Mouse (Mus musculus) limb, embryonic 13.5 days (tissue): Measurements from ENCODE around the gene Ndrg4. TPM values are rescaled to one million over a fixed set of nuclear protein-coding genes. Genes with fewer than 3 reads are reported as not detected.
A peak's percentile ranks its signal among the peaks of the same experiment; 100 is the strongest.

Experiments used
- ATAC-seq: fragments of 200-750 bp; cut with Nextera tagmentation; 2 replicates; pipeline ENCODE4 v1.8.0; 2017; ENCODE audit warnings: low read depth, moderate number of reproducible peaks, moderate TSS enrichment; ENCODE audit not compliant: low FRiP score
- H3K27ac ChIP-seq: fragments of 300-500 bp; sonication (generic); 2 replicates; pipeline ENCODE4 v1.5.1; 2015; ENCODE audit warnings: inconsistent platforms, mild to moderate bottlenecking, moderate library complexity
- H3K27me3 ChIP-seq: fragments of 300-500 bp; sonication (generic); 2 replicates; pipeline ENCODE4 v1.6.1; 2015; ENCODE audit warnings: mild to moderate bottlenecking, inconsistent platforms
- H3K36me3 ChIP-seq: fragments of 300-500 bp; sonication (generic); 2 replicates; pipeline ENCODE4 v1.6.1; 2015; ENCODE audit warnings: inconsistent platforms, mild to moderate bottlenecking, moderate library complexity
- H3K4me1 ChIP-seq: fragments of 300-500 bp; sonication (generic); 2 replicates; pipeline ENCODE4 v1.6.1; 2015; ENCODE audit warnings: inconsistent platforms
- H3K4me2 ChIP-seq: fragments of 300-500 bp; sonication (generic); replicated peaks from 2 replicates; pipeline ENCODE4 v1.6.1; 2015; ENCODE audit warnings: inconsistent platforms, mild to moderate bottlenecking, moderate library complexity
- H3K4me3 ChIP-seq: fragments of 300-500 bp; sonication (generic); 2 replicates; pipeline ENCODE4 v1.5.1; 2015; ENCODE audit warnings: moderate library complexity, mild to moderate bottlenecking, inconsistent platforms
- H3K9ac ChIP-seq: fragments of 300-500 bp; sonication (generic); 2 replicates; pipeline ENCODE4 v1.6.1; 2015; ENCODE audit warnings: mild to moderate bottlenecking, inconsistent platforms
- H3K9me3 ChIP-seq: fragments of 300-500 bp; sonication (generic); 2 replicates; pipeline ENCODE4 v1.6.1; 2016; ENCODE audit warnings: inconsistent platforms
- WGBS: fragments of 180-500 bp; shearing (Covaris S2); methylation state at CpG from one replicate; pipeline ENCODE4 v1.1.7; 2015; 5-methylcytosine and 5-hydroxymethylcytosine counted together
- polyA plus RNA-seq: library from polyadenylated mRNA; unstranded; fragments of >200 nt; fragmentation: Nextera tagmentation; extraction: Ambion mirVana; gene quantifications from 2 replicates; pipeline ENCODE4 v1.2.1, GENCODE M21; 2015

Gene Ndrg4
- polyA plus RNA-seq = 15.8 and 17.5 TPM in 2 replicates

DNA sequence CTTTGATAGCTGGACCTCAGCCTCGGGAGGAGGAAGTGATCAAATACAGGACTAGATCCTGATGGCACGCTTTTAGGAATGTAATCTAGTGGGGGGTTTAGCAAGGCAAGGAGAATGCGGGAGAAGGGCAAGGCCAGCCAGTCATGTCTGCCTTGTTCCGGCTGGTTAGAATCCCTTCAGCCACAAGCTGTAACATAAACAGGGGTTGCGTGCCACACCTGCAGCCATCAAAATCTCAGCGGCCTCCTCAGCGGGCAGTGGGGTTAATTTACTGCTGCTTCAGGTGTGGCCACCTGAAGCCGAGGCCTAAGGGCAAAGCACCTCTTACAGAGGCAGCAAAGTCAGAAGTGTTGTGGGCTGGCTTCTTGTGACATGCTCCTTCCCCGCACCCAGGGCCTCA, at the start of gene Ndrg4:
TSS of gene Ndrg4 (plus strand) at position 350 of the 400 bp plus-strand sequence.
- WGBS = 23% methylated on average over 9 of the region's 9 CpGs
- H3K4me2 ChIP-seq = peak within 1 kb of the TSS; percentile 96
- no peak within 1 kb of the TSS for H3K27ac ChIP-seq
- peak within 1 kb of the TSS; percentile 59 for H3K9ac ChIP-seq
- H3K27me3 ChIP-seq = peaks cover 95% of the 10 kb centered on the region
- ATAC-seq = no peak
- no peaks in the 10 kb centered on the region for H3K36me3 ChIP-seq
- peak within 1 kb of the TSS; percentile 60 for H3K4me3 ChIP-seq
- H3K4me1 ChIP-seq = peaks cover 13% of the 10 kb centered on the region; the same call in 1 of the 2 replicates
- H3K9me3 ChIP-seq = no peaks in the 10 kb centered on the region

DNA sequence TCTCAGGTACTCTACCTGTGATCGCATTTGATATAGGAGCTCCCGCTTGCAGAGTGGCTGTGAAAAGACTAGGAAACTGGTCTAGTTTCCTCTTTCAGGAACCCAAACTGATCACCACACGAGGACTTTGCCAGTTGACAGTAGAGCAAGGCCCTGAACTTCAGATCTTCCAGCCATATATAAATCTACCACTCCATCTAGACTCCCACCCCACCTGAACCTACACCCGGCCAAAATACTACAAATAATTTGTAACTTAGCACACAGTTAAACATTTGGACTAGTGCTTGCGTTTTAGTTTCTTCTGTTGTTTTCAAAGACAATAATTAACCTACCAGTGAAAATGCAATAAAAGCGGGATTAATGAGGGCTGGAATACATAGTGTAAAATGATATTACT, 43.9 kb upstream of the Ndrg4 start:
- Histone ChIP-seq H3K27me3 (peaks cover 6% of the 10 kb centered on the region; the same call in 1 of the 2 replicates), H3K4me1 (peaks cover 9% of the 10 kb centered on the region), H3K27ac (no peak overlapping the region), H3K4me2 (peak overlapping the region; percentile 84), H3K9me3 (no peaks in the 10 kb centered on the region), H3K4me3 (peak overlapping the region; percentile 83), H3K36me3 (0 out of 2 replicates have a peak, but pooled peaks cover 2% of the 10 kb centered on the region), H3K9ac (no peak overlapping the region)
- no peak; the same call in 1 of the 2 replicates for ATAC-seq
- 81% methylated on average over 6 of the region's 6 CpGs for WGBS

DNA sequence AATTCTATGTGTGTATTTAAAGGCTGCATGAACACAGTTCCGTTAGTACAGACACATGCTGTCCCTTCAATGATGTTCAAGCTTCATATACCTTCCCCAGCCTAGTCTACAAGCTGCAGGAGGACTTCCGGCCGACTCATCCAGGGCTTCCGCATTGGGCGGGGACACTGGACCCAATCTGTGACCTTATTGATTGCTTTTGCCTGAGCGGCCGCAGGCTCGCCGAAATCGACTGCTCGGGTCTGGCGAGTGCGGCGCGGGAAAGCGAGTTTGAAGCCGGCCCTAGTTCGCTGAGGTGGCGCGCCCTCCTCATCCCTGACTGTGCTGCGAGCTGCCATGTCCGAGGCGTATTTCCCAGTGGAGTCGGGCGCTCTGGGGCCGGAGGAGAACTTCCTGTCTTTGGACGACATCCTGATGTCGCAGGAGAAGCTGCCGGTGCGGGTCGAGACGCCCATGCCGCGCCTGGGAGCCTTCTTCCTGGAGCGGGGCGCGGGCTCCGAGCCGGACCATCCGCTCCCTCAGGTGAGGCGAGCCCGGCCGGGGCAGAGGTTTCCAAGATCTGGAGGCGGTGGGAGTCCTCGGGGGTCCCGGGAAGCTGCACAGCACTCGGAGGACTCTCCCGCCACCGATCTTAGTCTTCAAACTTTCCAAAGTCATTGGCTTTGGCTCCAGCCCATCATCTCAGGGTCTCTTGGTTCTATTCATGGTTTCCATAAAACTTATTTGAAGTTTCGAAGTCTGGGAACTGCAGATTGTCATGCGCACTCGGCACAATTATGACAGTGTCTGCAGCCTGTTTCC, 43.3 kb upstream of the Ndrg4 start, which contains the start of gene Gins3:
TSS of gene Gins3 (plus strand) at position 192 of the 801 bp plus-strand sequence.
- Histone ChIP-seq H3K27ac (no peak within 1 kb of the TSS), H3K4me1 (peaks cover 9% of the 10 kb centered on the region), H3K36me3 (peaks cover 4% of the 10 kb centered on the region; the same call in 1 of the 2 replicates), H3K4me2 (peak within 1 kb of the TSS; percentile 84), H3K4me3 (peak within 1 kb of the TSS; percentile 83), H3K9ac (peak within 1 kb of the TSS; percentile 80), H3K27me3 (peaks cover 6% of the 10 kb centered on the region; the same call in 1 of the 2 replicates), H3K9me3 (no peaks in the 10 kb centered on the region)
- under 1% methylated on average over 52 of the region's 52 CpGs for WGBS
- ATAC-seq = peak; percentile 94

DNA sequence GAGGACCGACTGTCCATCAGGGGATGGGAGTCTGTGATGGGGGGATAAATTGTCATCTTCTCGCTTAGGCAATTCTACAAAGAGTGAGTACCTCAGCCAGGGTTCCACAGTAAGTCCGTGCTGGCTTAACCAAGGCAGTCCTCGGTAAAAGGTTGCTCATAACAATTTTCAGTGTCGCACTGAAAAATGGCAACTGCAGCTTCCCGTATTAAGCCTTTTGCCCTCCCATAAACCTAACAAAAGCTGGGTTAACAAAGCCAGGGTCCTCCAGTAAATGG, 42.8 kb upstream of the Ndrg4 start:
- Histone ChIP-seq H3K4me1 (peaks cover 9% of the 10 kb centered on the region), H3K9me3 (no peaks in the 10 kb centered on the region), H3K27me3 (peaks cover 3% of the 10 kb centered on the region; the same call in 1 of the 2 replicates), H3K36me3 (peaks cover 7% of the 10 kb centered on the region; the same call in 1 of the 2 replicates), H3K4me3 (peak overlapping the region; percentile 83), H3K4me2 (peak overlapping the region; percentile 84), H3K27ac (no peak overlapping the region), H3K9ac (peak overlapping the region; percentile 80)
- no peak for ATAC-seq
- WGBS = 4% methylated on average over 6 of the region's 6 CpGs

DNA sequence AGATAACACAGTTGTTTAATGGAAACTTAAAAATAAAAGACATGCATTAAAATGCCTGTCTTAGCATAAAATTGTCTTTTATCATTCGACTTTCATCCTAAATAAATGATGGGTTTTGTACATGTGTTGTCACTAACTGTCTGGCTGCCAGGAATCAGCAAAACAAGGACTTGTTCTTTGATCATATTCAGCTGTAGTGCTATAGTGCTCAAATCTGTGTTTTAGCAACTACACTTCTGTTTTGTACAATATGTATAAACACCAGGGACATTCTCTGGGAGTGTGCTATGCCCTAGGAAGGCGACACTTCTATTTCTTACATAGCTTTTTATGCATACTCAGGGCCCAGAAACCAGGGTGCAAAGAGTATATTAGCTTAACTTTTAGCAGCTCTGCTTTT, 31.8 kb upstream of the Ndrg4 start:
- Histone ChIP-seq H3K9me3 (no peaks in the 10 kb centered on the region), H3K4me2 (no peak overlapping the region), H3K27me3 (0 out of 2 replicates have a peak, but pooled peaks cover 2% of the 10 kb centered on the region), H3K9ac (no peak overlapping the region), H3K27ac (no peak overlapping the region), H3K4me1 (no peaks in the 10 kb centered on the region), H3K4me3 (no peak overlapping the region), H3K36me3 (peaks cover 24% of the 10 kb centered on the region)
- ATAC-seq = no peak
- WGBS = 88% methylated on average over 2 of the region's 2 CpGs

DNA sequence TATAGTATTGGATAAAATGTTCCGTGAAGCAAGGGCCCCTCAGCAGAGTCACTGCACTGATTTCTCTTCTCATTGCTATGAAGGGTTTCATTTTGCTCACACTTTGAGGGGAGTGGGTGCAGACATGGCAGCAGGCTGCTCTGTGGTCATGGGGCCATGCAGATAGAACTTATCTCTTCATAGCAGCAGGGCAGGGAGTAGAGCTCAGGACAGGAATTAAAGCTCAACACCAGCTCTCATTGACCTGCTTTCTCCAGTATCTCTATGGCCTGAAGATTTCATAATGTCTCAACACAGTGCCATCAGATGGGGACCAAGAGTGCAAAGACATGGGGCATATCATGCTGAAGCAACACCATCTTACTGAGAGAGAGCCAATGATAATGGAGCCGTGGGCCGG, 28.5 kb upstream of the Ndrg4 start:
- no peak overlapping the region for H3K4me3 ChIP-seq
- peaks cover 17% of the 10 kb centered on the region for H3K36me3 ChIP-seq
- peaks cover 6% of the 10 kb centered on the region; the same call in 1 of the 2 replicates for H3K27me3 ChIP-seq
- no peak for ATAC-seq
- no peaks in the 10 kb centered on the region for H3K9me3 ChIP-seq
- H3K4me2 ChIP-seq = no peak overlapping the region
- H3K4me1 ChIP-seq = 0 out of 2 replicates have a peak, but pooled peaks cover 4% of the 10 kb centered on the region
- H3K9ac ChIP-seq = no peak overlapping the region
- H3K27ac ChIP-seq = no peak overlapping the region
- WGBS = 84% methylated on average over 3 of the region's 3 CpGs

DNA sequence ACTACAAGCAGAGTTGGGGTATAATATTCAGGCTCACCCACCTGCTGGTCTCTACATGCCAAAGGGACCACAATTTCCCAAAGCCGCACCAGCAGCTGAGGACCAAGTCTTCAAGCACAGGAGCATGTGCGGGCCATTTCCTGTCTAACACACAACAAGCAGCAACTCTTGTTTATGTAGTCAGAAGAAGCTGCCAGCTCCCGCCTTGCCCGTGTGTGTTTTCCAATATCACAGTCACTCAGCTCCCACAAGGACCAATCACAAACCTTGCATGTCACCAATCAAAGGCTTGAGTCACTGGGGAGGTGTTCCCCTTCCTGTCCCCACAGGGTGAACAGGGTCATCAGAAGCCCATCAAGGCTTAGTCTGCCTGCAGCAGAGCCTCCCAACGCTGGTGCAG, 23.4 kb upstream of the Ndrg4 start:
- Histone ChIP-seq H3K4me3 (no peak overlapping the region), H3K36me3 (no peaks in the 10 kb centered on the region), H3K27ac (no peak overlapping the region), H3K4me1 (0 out of 2 replicates have a peak, but pooled peaks cover 4% of the 10 kb centered on the region), H3K9ac (no peak overlapping the region), H3K27me3 (peaks cover 6% of the 10 kb centered on the region; the same call in 1 of the 2 replicates), H3K9me3 (no peaks in the 10 kb centered on the region), H3K4me2 (no peak overlapping the region)
- 77% methylated on average over 5 of the region's 5 CpGs for WGBS
- ATAC-seq = no peak

DNA sequence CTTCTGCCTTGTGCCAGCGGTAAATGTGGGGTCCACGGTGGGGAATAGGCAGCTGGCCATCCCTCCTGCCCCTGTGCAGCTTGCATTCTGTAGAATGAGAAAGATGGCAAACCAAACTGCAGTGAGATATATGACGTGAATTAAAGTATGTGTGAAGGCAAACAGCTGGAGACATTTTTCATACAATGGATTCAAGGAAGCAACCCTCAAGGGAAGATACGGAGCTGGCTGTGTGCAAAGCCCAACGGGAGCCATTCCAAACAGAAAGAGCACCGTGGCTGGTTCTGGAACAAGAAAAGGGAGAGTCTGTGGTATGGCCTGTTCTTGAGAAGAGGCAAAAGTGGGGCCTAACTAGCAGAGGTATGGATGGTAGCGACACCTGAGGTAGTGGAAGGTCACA, 20.9 kb upstream of the Ndrg4 start:
- WGBS = 82% methylated on average over 7 of the region's 7 CpGs

DNA sequence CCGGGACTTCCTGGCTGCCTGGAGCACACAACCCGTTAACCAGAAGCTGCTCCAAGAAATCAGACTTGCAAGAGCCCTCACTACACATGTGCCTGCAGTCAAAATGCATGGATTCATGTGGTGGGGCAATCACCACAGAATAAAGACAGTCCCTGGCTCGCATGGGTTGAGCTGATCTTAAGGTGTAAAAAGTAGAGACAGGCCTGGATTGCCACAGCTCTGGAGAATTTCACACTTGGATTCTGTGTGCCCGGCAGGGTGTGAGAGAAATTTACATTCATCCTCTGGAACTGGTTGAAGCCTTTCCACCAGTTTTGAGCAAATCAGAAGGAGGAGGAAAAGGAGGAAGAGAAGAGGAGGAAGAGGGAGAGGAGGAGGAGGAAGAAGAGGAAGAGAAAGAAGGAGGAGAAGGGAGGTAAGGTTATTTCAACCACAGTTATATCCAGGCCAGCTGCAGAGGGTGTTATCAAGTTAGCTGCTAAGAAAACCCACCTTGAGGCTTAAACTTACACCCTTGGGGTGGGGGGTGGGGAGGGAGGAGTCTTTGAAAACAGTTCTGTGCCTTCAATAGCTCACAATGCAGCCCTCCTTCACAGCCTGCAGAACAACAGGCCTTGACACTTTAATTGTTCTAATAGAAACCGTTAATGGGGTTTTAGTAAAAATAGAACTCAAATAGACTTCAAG, 20.3 kb upstream of the Ndrg4 start:
- H3K9ac ChIP-seq = no peak overlapping the region
- no peak for ATAC-seq
- H3K27me3 ChIP-seq = no peaks in the 10 kb centered on the region
- H3K27ac ChIP-seq = no peak overlapping the region
- no peak overlapping the region for H3K4me3 ChIP-seq
- no peaks in the 10 kb centered on the region for H3K9me3 ChIP-seq
- no peak overlapping the region for H3K4me2 ChIP-seq
- no peaks in the 10 kb centered on the region for H3K36me3 ChIP-seq
- 0 out of 2 replicates have a peak, but pooled peaks cover 4% of the 10 kb centered on the region for H3K4me1 ChIP-seq
- WGBS = 28% methylated on average over 5 of the region's 5 CpGs

More for the DNA sequence above, 20.9 kb upstream of the Ndrg4 start:
- 0 out of 2 replicates have a peak, but pooled peaks cover 4% of the 10 kb centered on the region for H3K4me1 ChIP-seq
- no peak overlapping the region for H3K4me2 ChIP-seq
- H3K4me3 ChIP-seq = no peak overlapping the region
- no peak overlapping the region for H3K9ac ChIP-seq
- H3K27ac ChIP-seq = no peak overlapping the region
- H3K36me3 ChIP-seq = no peaks in the 10 kb centered on the region
- no peak for ATAC-seq
- no peaks in the 10 kb centered on the region for H3K9me3 ChIP-seq
- H3K27me3 ChIP-seq = no peaks in the 10 kb centered on the region

DNA sequence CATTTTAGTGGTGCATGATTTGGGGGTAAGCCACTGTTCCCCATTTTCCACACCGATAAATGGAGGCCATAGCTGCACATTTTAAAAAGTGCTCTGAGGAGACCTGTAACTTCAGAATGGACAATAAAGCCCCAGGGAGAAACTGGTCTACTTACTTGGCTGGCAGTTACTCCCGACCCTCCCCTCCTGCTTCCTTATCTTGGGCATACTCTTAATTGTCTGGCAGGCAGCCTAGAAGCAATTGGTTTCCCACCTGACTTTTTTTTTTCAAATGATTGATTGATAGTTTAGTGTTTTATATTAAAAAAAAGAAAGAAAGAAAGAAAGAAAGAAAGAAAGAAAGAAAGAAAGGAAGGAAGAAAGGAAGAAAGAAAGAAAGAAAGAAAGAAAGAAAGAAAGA, 19.3 kb upstream of the Ndrg4 start:
- WGBS = 39% methylated on average over 2 of the region's 2 CpGs
- Histone ChIP-seq H3K4me3 (no peak overlapping the region), H3K4me2 (no peak overlapping the region), H3K36me3 (no peaks in the 10 kb centered on the region), H3K9me3 (no peaks in the 10 kb centered on the region), H3K27me3 (no peaks in the 10 kb centered on the region), H3K27ac (no peak overlapping the region), H3K4me1 (no peaks in the 10 kb centered on the region), H3K9ac (no peak overlapping the region)
- no peak for ATAC-seq

DNA sequence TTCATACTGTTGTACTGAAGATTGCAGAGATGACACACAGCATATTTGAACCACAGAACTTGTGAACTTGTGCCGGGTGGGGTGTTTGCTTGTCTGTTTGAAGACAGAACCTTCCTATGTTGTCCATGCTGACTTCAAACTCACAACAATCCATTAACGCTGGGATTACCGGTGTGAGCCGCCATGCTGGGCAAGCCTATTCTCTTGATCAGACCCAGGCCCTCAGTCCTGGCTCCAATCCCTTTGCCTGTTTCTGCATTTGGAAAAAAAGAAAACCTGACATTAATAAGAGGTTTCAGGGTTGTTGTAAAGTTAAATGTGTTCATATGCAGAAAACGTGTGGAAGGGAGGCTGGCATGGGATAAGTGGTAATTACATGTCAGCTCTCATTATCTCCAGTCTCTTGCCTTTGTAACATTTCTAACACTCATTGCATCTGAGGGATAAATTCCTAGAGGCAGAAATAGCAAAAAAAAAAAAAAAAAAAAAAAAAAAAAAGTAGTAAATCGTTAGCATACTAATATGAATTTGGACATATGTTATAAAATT, 16.4 kb upstream of the Ndrg4 start:
- ATAC-seq = no peak
- Histone ChIP-seq H3K4me3 (no peak overlapping the region), H3K4me1 (no peaks in the 10 kb centered on the region), H3K36me3 (no peaks in the 10 kb centered on the region), H3K4me2 (no peak overlapping the region), H3K9me3 (no peaks in the 10 kb centered on the region), H3K9ac (no peak overlapping the region), H3K27ac (no peak overlapping the region), H3K27me3 (no peaks in the 10 kb centered on the region)
- 70% methylated on average over 6 of the region's 6 CpGs for WGBS

DNA sequence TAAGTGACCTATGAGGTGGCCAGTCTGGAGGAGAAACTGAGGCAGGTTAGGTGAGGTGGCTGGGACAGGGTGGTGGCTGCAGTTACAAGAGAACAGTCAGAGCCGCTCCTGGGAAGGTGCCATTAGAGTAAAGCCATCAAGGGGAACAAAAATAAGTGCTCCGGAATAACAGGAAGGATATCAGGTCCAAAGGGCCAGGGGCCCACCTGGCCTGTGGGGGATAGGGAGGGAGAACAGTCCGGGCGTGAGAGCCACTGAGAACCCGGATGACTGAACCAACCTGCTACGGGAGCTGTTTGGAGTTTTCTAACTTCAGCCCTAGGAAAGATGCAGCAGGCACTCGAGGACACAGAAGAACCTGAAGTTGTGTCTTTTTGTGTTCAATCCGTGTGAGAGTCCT, 15.7 kb upstream of the Ndrg4 start:
- Histone ChIP-seq H3K27ac (no peak overlapping the region), H3K36me3 (no peaks in the 10 kb centered on the region), H3K9me3 (no peaks in the 10 kb centered on the region), H3K4me2 (no peak overlapping the region), H3K4me1 (no peaks in the 10 kb centered on the region), H3K9ac (no peak overlapping the region), H3K4me3 (no peak overlapping the region), H3K27me3 (no peaks in the 10 kb centered on the region)
- ATAC-seq = no peak
- WGBS = 68% methylated on average over 8 of the region's 8 CpGs
